Mouse (Mus musculus): Measurements from ENCODE around the gene Chrm3. TPM values are rescaled to one million over a fixed set of nuclear protein-coding genes. Genes with fewer than 3 reads are reported as not detected.

Gene Chrm3
- polyA plus RNA-seq, 1 experiment from 2014 or later: 0.32 TPM

DNA sequence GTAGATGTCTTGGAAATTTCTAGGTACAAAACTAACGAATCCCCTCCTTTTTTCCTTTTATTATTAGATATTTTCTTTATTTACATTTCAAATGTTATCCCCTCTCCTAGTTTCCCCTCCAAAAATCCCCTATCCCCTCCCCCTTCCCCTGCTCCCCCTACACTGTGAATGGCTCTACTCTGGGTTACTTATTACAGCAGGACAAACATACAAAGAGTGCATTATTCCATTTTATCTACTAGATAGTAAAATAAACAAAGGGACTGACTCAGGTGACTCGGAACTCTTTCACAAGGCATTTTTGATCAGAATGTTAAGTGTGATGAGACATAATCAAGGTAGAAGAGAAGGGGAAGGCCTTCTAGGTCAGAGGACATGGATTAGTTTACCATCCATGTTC is 148.5 kb downstream of the Chrm3 start:
- Histone ChIP-seq H3K9ac (ENCODE audit: low read length) (no peak overlapping the region), H3K27me3 (ENCODE audit: control insufficient read depth, insufficient read depth, low read length) (no peaks in the 10 kb centered on the region), H3K4me2 (ENCODE audit: low read depth, low read length, severe bottlenecking) (no peak overlapping the region), H3K9me3 (ENCODE audit: control insufficient read depth, low read length) (no peaks in the 10 kb centered on the region), H3K4me3 (ENCODE audit: low read depth, low read length) (no peak overlapping the region), H3K36me3 (ENCODE audit: control insufficient read depth, insufficient read depth, low read length) (no peaks in the 10 kb centered on the region), H3K27ac (ENCODE audit: low read depth, low read length) (no peak overlapping the region), H3K4me1 (replicated peaks; ENCODE audit: control insufficient read depth, insufficient read depth, low read length) (no peaks in the 10 kb centered on the region)
- ATAC-seq (replicated peaks; ENCODE audit: low FRiP score) (no peak), DNase-seq (ENCODE audit: low spot score) (no peak)
- 90% methylated on average over 2 of the region's 2 CpGs for WGBS

DNA sequence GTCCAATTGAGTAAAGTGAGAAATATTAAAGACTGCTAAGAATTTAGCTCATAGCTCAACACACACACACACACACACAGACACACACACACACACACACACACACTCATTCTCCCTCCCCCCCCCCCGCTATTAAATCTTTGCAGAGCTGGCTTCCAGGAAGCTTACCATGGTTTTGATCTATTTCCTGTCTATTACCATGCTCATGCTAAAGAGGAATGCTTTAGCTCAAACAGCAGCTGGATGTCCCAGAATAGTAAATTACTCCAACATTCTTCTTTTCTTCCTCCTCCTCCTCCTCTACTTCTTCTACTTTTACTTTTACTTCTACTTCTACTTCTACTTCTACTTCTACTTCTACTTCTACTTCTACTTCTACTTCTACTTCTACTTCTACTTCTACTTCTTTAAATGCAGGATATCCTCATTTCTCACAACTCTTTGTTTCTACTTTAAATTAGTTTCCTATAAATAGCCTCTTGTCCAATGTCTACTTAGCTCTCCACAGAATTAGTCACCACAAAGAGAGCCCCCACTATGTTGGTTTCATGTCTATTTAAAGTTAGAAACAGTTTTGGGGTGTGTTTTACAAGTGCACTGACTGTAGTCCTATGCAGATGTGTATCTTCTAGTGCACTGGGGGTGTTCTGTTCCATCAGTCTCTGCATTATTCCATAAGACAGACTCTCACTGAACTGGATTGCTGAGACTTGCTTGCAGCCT is 150.0 kb downstream of the Chrm3 start:
- no peaks in the 10 kb centered on the region for H3K9me3 ChIP-seq (ENCODE audit: control insufficient read depth, low read length)
- no peaks in the 10 kb centered on the region for H3K4me1 ChIP-seq (replicated peaks; ENCODE audit: control insufficient read depth, insufficient read depth, low read length)
- WGBS: 89% methylated on average over 1 of the region's 1 CpGs
- DNase-seq (ENCODE audit: low spot score) (no peak), ATAC-seq (replicated peaks; ENCODE audit: low FRiP score) (no peak)
- H3K4me2 ChIP-seq (ENCODE audit: low read depth, low read length, severe bottlenecking): no peak overlapping the region
- no peaks in the 10 kb centered on the region for H3K27me3 ChIP-seq (ENCODE audit: control insufficient read depth, insufficient read depth, low read length)
- H3K27ac ChIP-seq (ENCODE audit: low read depth, low read length): no peak overlapping the region
- no peaks in the 10 kb centered on the region for H3K36me3 ChIP-seq (ENCODE audit: control insufficient read depth, insufficient read depth, low read length)
- no peak overlapping the region for H3K9ac ChIP-seq (ENCODE audit: low read length)
- no peak overlapping the region for H3K4me3 ChIP-seq (ENCODE audit: low read depth, low read length)

DNA sequence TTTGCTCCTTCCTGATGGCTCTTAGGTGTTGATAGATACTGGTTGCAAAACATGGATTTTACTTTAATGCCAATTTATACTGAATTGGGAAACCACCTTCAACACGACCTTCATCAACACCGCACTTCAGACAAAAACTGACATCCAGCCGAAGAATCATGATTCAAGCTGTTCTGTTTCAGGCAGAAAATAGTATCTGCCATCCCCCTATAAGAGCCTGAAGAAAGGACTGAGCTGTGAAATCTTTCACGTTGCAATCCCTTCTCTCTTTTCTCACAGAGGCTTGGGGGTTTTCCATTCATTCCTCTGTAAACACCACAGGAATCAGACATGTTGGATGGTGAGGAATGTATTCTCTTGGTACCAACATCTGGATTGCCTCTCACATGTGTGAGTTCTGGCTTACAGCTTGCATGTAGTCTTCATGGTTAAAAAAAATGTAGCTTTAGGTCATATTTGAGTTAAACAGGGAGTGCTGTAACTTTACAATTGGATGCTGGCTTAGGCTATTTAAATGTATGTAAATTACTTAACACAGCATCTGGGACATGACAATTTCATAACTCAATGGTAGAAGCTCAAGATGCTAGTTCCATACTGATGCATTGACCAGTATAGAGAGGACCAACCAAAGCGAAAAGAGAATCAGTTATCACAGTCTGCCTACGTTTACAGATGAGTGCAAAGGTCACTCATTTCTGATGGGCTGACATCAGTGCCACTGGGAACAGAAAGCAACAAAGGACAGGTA is 161.3 kb downstream of the Chrm3 start:
- no peaks in the 10 kb centered on the region for H3K27me3 ChIP-seq (ENCODE audit: control insufficient read depth, insufficient read depth, low read length)
- 83% methylated on average over 6 of the region's 6 CpGs for WGBS
- H3K4me2 ChIP-seq (ENCODE audit: low read depth, low read length, severe bottlenecking): no peak overlapping the region
- no peaks in the 10 kb centered on the region for H3K4me1 ChIP-seq (replicated peaks; ENCODE audit: control insufficient read depth, insufficient read depth, low read length)
- no peaks in the 10 kb centered on the region for H3K9me3 ChIP-seq (ENCODE audit: control insufficient read depth, low read length)
- H3K36me3 ChIP-seq (ENCODE audit: control insufficient read depth, insufficient read depth, low read length): no peaks in the 10 kb centered on the region
- ATAC-seq (replicated peaks; ENCODE audit: low FRiP score) (no peak), DNase-seq (ENCODE audit: low spot score) (no peak)
- no peak overlapping the region for H3K9ac ChIP-seq (ENCODE audit: low read length)
- no peak overlapping the region for H3K27ac ChIP-seq (ENCODE audit: low read depth, low read length)
- no peak overlapping the region for H3K4me3 ChIP-seq (ENCODE audit: low read depth, low read length)

DNA sequence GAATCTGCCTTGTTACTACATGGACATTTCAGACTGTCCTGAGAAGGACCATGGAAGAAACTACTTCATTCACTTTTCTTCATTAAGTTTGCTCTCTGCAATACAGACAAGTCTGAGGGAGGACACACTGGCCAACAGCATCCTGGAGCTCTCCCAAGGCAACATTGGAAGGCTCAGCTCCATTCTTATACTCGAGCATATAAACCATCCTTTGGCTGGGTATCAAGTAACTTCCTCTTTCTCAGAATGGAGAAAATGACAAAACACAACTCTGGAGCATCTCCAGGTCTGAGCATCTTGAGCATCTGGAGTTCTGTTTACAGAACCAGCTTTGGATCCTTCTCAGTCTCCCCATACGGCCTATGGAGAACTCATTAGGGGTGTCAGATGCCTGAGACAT is 170.8 kb downstream of the Chrm3 start:
- 78% methylated on average over 2 of the region's 2 CpGs for WGBS
- no peaks in the 10 kb centered on the region for H3K36me3 ChIP-seq (ENCODE audit: control insufficient read depth, insufficient read depth, low read length)

DNA sequence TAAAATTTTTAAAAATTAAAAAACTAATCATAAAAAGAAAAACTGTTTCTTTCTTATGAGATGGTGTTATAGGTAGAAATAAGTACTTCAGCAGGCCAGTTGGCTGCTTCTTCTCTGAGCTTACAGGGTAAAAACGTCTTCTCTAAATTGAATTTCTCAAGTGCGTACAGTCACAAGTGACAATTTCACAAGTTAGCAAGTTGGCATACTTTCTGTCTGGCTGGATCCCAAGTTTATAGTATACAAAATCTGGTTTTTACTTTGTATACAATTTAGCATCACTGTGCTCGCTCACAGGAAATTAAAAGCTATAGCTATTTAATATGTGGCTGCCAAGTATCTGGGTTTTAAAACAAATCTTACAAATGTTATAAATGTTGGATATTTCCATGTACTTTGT is 172.7 kb downstream of the Chrm3 start:
- H3K4me2 ChIP-seq (ENCODE audit: low read depth, low read length, severe bottlenecking): no peak overlapping the region
- no peak for DNase-seq (ENCODE audit: low spot score)
- WGBS: 87% methylated on average over 3 of the region's 3 CpGs
- H3K27ac ChIP-seq (ENCODE audit: low read depth, low read length): no peak overlapping the region
- no peaks in the 10 kb centered on the region for H3K4me1 ChIP-seq (replicated peaks; ENCODE audit: control insufficient read depth, insufficient read depth, low read length)
- no peaks in the 10 kb centered on the region for H3K36me3 ChIP-seq (ENCODE audit: control insufficient read depth, insufficient read depth, low read length)
- no peaks in the 10 kb centered on the region for H3K9me3 ChIP-seq (ENCODE audit: control insufficient read depth, low read length)
- no peak for ATAC-seq (replicated peaks; ENCODE audit: low FRiP score)
- no peaks in the 10 kb centered on the region for H3K27me3 ChIP-seq (ENCODE audit: control insufficient read depth, insufficient read depth, low read length)
- H3K4me3 ChIP-seq (ENCODE audit: low read depth, low read length): no peak overlapping the region
- no peak overlapping the region for H3K9ac ChIP-seq (ENCODE audit: low read length)

More for the DNA sequence above, 170.8 kb downstream of the Chrm3 start:
- H3K4me3 ChIP-seq (ENCODE audit: low read depth, low read length): no peak overlapping the region
- ATAC-seq (replicated peaks; ENCODE audit: low FRiP score) (no peak), DNase-seq (ENCODE audit: low spot score) (no peak)
- no peak overlapping the region for H3K27ac ChIP-seq (ENCODE audit: low read depth, low read length)
- no peaks in the 10 kb centered on the region for H3K9me3 ChIP-seq (ENCODE audit: control insufficient read depth, low read length)
- no peaks in the 10 kb centered on the region for H3K4me1 ChIP-seq (replicated peaks; ENCODE audit: control insufficient read depth, insufficient read depth, low read length)
- no peaks in the 10 kb centered on the region for H3K27me3 ChIP-seq (ENCODE audit: control insufficient read depth, insufficient read depth, low read length)
- H3K4me2 ChIP-seq (ENCODE audit: low read depth, low read length, severe bottlenecking): no peak overlapping the region
- H3K9ac ChIP-seq (ENCODE audit: low read length): no peak overlapping the region

DNA sequence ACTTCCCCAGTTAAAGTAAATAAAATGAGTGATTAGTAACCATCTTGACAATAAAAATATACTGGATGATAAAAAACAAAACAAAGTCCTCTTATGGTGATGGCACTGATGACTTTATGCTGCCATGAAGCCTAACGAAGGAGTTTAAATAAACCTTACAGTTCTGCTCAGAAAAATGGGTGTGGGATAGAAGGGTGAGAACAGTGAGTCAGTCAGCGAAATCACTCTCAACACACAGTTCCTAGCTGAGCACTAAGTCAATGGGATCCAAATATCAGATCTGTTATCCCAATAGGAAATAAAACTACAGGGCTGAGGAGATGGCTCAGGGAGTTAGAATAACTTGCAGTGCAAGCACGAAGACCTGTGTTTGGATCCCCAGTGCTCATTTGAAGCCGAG is 176.8 kb downstream of the Chrm3 start:
- Histone ChIP-seq H3K4me1 (replicated peaks; ENCODE audit: control insufficient read depth, insufficient read depth, low read length) (no peaks in the 10 kb centered on the region), H3K36me3 (ENCODE audit: control insufficient read depth, insufficient read depth, low read length) (no peaks in the 10 kb centered on the region), H3K27me3 (ENCODE audit: control insufficient read depth, insufficient read depth, low read length) (no peaks in the 10 kb centered on the region), H3K27ac (ENCODE audit: low read depth, low read length) (no peak overlapping the region), H3K9ac (ENCODE audit: low read length) (no peak overlapping the region), H3K4me2 (ENCODE audit: low read depth, low read length, severe bottlenecking) (no peak overlapping the region), H3K9me3 (ENCODE audit: control insufficient read depth, low read length) (no peaks in the 10 kb centered on the region), H3K4me3 (ENCODE audit: low read depth, low read length) (no peak overlapping the region)
- WGBS: 91% methylated on average over 4 of the region's 4 CpGs
- DNase-seq (ENCODE audit: low spot score) (no peak), ATAC-seq (replicated peaks; ENCODE audit: low FRiP score) (no peak)

DNA sequence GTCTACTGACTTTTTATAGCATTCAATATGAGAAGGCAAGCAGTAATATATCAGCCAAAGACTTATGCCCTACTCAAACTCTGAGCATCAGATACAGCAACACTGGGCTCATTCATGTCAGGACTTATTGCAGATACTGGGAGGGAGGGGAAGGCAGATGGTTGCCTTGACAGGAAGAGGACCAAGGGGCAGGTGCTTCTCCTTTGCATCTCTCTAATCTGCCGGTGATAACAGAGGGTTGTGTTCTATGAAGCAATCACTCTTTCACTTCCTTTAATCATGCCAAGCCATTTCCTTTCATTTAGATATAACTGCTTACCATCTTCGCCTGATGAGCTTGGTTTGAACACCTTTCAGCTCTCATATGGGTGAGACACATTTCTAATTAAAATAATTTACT is 177.9 kb downstream of the Chrm3 start:
- Histone ChIP-seq H3K27me3 (ENCODE audit: control insufficient read depth, insufficient read depth, low read length) (no peaks in the 10 kb centered on the region), H3K9me3 (ENCODE audit: control insufficient read depth, low read length) (no peaks in the 10 kb centered on the region), H3K27ac (ENCODE audit: low read depth, low read length) (no peak overlapping the region), H3K4me1 (replicated peaks; ENCODE audit: control insufficient read depth, insufficient read depth, low read length) (no peaks in the 10 kb centered on the region), H3K9ac (ENCODE audit: low read length) (no peak overlapping the region), H3K4me3 (ENCODE audit: low read depth, low read length) (no peak overlapping the region), H3K4me2 (ENCODE audit: low read depth, low read length, severe bottlenecking) (no peak overlapping the region), H3K36me3 (ENCODE audit: control insufficient read depth, insufficient read depth, low read length) (no peaks in the 10 kb centered on the region)
- DNase-seq (ENCODE audit: low spot score) (no peak), ATAC-seq (replicated peaks; ENCODE audit: low FRiP score) (no peak)
- 83% methylated on average over 2 of the region's 2 CpGs for WGBS

DNA sequence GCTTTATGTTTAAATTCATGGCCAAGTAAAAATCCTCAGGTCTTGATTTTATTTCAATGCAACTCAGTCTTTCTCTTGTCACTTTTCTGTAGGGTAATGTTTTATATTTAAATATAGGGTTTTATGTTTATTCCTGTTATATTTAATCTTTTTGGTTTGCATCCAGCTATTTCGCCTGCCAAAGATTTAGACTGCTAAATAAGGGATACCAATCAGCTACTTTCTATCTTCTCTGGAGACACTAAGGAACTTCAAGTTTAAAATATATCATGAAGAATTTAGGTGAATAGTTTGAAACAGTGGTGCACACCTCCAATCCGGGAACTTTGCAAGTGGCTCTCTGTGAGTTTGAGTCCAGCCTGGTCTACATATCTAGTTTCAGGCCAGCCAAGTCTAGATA is 190.1 kb downstream of the Chrm3 start:
- H3K4me2 ChIP-seq (ENCODE audit: low read depth, low read length, severe bottlenecking): no peak overlapping the region
- no peaks in the 10 kb centered on the region for H3K4me1 ChIP-seq (replicated peaks; ENCODE audit: control insufficient read depth, insufficient read depth, low read length)
- H3K36me3 ChIP-seq (ENCODE audit: control insufficient read depth, insufficient read depth, low read length): no peaks in the 10 kb centered on the region
- ATAC-seq (replicated peaks; ENCODE audit: low FRiP score) (no peak), DNase-seq (ENCODE audit: low spot score) (no peak)
- H3K27me3 ChIP-seq (ENCODE audit: control insufficient read depth, insufficient read depth, low read length): no peaks in the 10 kb centered on the region
- no peak overlapping the region for H3K4me3 ChIP-seq (ENCODE audit: low read depth, low read length)
- WGBS: 95% methylated on average over 2 of the region's 2 CpGs
- H3K9me3 ChIP-seq (ENCODE audit: control insufficient read depth, low read length): no peaks in the 10 kb centered on the region
- H3K9ac ChIP-seq (ENCODE audit: low read length): no peak overlapping the region
- no peak overlapping the region for H3K27ac ChIP-seq (ENCODE audit: low read depth, low read length)

DNA sequence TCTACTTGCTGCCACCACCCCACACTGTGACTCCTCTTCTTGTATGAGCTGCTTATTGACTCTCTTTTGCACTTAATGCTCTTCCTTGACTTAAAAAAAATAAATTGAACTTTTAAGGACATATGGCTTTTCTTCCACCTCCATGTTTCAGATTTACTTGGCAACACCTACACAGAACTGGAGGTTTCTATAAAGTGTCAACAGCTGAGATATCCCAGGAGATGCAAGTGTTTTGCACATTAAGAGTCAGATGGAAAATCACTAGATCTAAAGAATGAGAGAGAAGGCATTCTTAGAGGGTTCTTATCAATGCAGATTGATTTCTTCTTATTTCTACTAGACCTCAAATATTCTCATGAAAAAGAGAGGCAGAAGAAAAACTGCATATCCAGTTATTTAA is 197.3 kb downstream of the Chrm3 start:
- H3K27ac ChIP-seq (ENCODE audit: low read depth, low read length): no peak overlapping the region
- H3K27me3 ChIP-seq (ENCODE audit: control insufficient read depth, insufficient read depth, low read length): no peaks in the 10 kb centered on the region
- no peaks in the 10 kb centered on the region for H3K4me1 ChIP-seq (replicated peaks; ENCODE audit: control insufficient read depth, insufficient read depth, low read length)
- H3K4me3 ChIP-seq (ENCODE audit: low read depth, low read length): no peak overlapping the region
- ATAC-seq (replicated peaks; ENCODE audit: low FRiP score) (no peak), DNase-seq (ENCODE audit: low spot score) (no peak)
- H3K9ac ChIP-seq (ENCODE audit: low read length): no peak overlapping the region
- no peaks in the 10 kb centered on the region for H3K36me3 ChIP-seq (ENCODE audit: control insufficient read depth, insufficient read depth, low read length)
- H3K4me2 ChIP-seq (ENCODE audit: low read depth, low read length, severe bottlenecking): no peak overlapping the region
- H3K9me3 ChIP-seq (ENCODE audit: control insufficient read depth, low read length): no peaks in the 10 kb centered on the region
